Mouse (Mus musculus): Measurements from ENCODE around the gene Pigyl.

- no peak for TF ChIP-seq CTCF (IDR thresholded peaks at IDR 0.05; ENCODE audit: low read depth, low read length)
- no peak for TF ChIP-seq GATA1 (IDR thresholded peaks at IDR 0.05; ENCODE audit: borderline replicate concordance, low read length)
- TF ChIP-seq TAL1 (conservative IDR thresholded peaks at IDR 0.05; ENCODE audit: low read depth, low read length), result no peak
Observed at GRCm38 (mm10) chr9:22169327-22169726, 12.7 kb downstream of the Pigyl start.

Measured in G1E (cell line).